Mouse (Mus musculus) midbrain, embryonic 16.5 days (tissue): ENCODE measurements around the gene Eci1. TPM values are rescaled to one million over a fixed set of nuclear protein-coding genes. Genes with fewer than 3 reads are reported as not detected.
A peak's percentile ranks its signal among the peaks of the same experiment; 100 is the strongest.
"Not testable (repeated sequence)": the region's sequence is repeated elsewhere in the genome, so short reads cannot be mapped to it uniquely, and the experiment has no call there.

Experiments
- ATAC-seq: fragments of 200-750 bp; cut with Nextera tagmentation; 2 replicates; pipeline ENCODE4 v1.8.0; 2017; ENCODE audit warnings: moderate TSS enrichment
- H3K27ac ChIP-seq: fragments of 300-500 bp; sonication (generic); 2 replicates; pipeline ENCODE4 v1.5.1; 2014; ENCODE audit warnings: mild to moderate bottlenecking, low read length, mixed read lengths
- H3K27me3 ChIP-seq: fragments of 300-500 bp; sonication (generic); 2 replicates; pipeline ENCODE4 v1.6.1; 2014; ENCODE audit warnings: low read depth, low read length, mixed read lengths; ENCODE audit not compliant: control insufficient read depth, insufficient read depth
- H3K36me3 ChIP-seq: fragments of 300-500 bp; sonication (generic); 2 replicates; pipeline ENCODE4 v1.6.1; 2014; ENCODE audit warnings: mild to moderate bottlenecking, low read length, moderate library complexity, mixed read lengths; ENCODE audit not compliant: control insufficient read depth, insufficient read depth
- H3K4me1 ChIP-seq: fragments of 300-500 bp; sonication (generic); 2 replicates; pipeline ENCODE4 v1.6.1; 2014; ENCODE audit warnings: mild to moderate bottlenecking, low read length, mixed read lengths; ENCODE audit not compliant: control insufficient read depth, insufficient read depth
- H3K4me2 ChIP-seq: fragments of 300-500 bp; sonication (generic); 2 replicates; pipeline ENCODE4 v1.6.1; 2014; ENCODE audit warnings: mild to moderate bottlenecking, low read length, mixed read lengths
- H3K4me3 ChIP-seq: fragments of 300-500 bp; sonication (generic); 2 replicates; pipeline ENCODE4 v1.5.1; 2014; ENCODE audit warnings: low read depth, mild to moderate bottlenecking, low read length, moderate library complexity, mixed read lengths
- H3K9ac ChIP-seq: fragments of 300-500 bp; sonication (generic); 2 replicates; pipeline ENCODE4 v1.6.1; 2014; ENCODE audit warnings: low read depth, low read length, mixed read lengths
- H3K9me3 ChIP-seq: fragments of 300-500 bp; sonication (generic); replicated peaks from 2 replicates; pipeline ENCODE4 v1.6.1; 2014; ENCODE audit warnings: mild to moderate bottlenecking, low read length, mixed read lengths; ENCODE audit not compliant: control insufficient read depth, poor library complexity, severe bottlenecking
- WGBS: fragments of 180-500 bp; shearing (Covaris S2); extraction: QIAGEN DNeasy Blood & Tissue Kit; methylation state at CpG from one replicate; pipeline ENCODE4 v1.1.7; 2014; 5-methylcytosine and 5-hydroxymethylcytosine counted together
- polyA plus RNA-seq: library from polyadenylated mRNA; unstranded; fragments of >200 nt; fragmentation: Nextera tagmentation; extraction: Ambion mirVana; gene quantifications from 2 replicates; pipeline ENCODE4 v1.2.1, GENCODE M21; 2015

Eci1 gene
- polyA plus RNA-seq, 1 experiment from 2014 or later, result 34.2 TPM

- no peak for ATAC-seq
- 91% methylated on average over 12 of the region's 12 CpGs for WGBS
- Histone ChIP-seq H3K9ac (no peak overlapping the region), H3K27ac (no peak overlapping the region), H3K4me2 (no peak overlapping the region), H3K27me3 (no peaks in the 10 kb centered on the region), H3K9me3 (no peaks in the 10 kb centered on the region), H3K4me1 (no peaks in the 10 kb centered on the region), H3K4me3 (no peak overlapping the region), H3K36me3 (peaks cover 49% of the 10 kb centered on the region)
Measured at GRCm38 (mm10) chr17:24407116-24407803, 19.2 kb upstream of the Eci1 start.

- no peaks in the 10 kb centered on the region for H3K27me3 ChIP-seq
- WGBS, result 36% methylated on average over 22 of the region's 22 CpGs
- peaks cover 19% of the 10 kb centered on the region for H3K4me1 ChIP-seq
- no peaks in the 10 kb centered on the region for H3K9me3 ChIP-seq
- H3K36me3 ChIP-seq, result peaks cover 20% of the 10 kb centered on the region
- peak overlapping the region; percentile 80 for H3K4me3 ChIP-seq
- peak overlapping the region; percentile 68 for H3K9ac ChIP-seq
- peak; percentile 66 for ATAC-seq
- peak overlapping the region; percentile 87 for H3K27ac ChIP-seq
- peak overlapping the region; percentile 92 for H3K4me2 ChIP-seq
Measured at GRCm38 (mm10) chr17:24413557-24414211, 12.8 kb upstream of the Eci1 start.

GRCm38 (mm10) chr17:24414230-24414976 lies 12.0 kb upstream of the Eci1 start, which contains the start of gene Rnps1:
Gene Rnps1 (plus strand): TSS chr17:24414565.
- Histone ChIP-seq H3K4me3 (peak within 1 kb of the TSS; percentile 80), H3K4me1 (peaks cover 19% of the 10 kb centered on the region), H3K36me3 (peaks cover 13% of the 10 kb centered on the region), H3K4me2 (peak within 1 kb of the TSS; percentile 92), H3K9ac (peak within 1 kb of the TSS; percentile 85), H3K27ac (peak within 1 kb of the TSS; percentile 87), H3K27me3 (no peaks in the 10 kb centered on the region), H3K9me3 (no peaks in the 10 kb centered on the region)
- peak; percentile 96 for ATAC-seq
- WGBS, result under 1% methylated on average over 61 of the region's 64 CpGs

- Histone ChIP-seq H3K27me3 (no peaks in the 10 kb centered on the region), H3K4me2 (peak overlapping the region; percentile 81), H3K9me3 (no peaks in the 10 kb centered on the region), H3K27ac (peak overlapping the region; percentile 87), H3K36me3 (peaks cover 9% of the 10 kb centered on the region), H3K4me1 (peaks cover 19% of the 10 kb centered on the region), H3K9ac (peak overlapping the region; percentile 85), H3K4me3 (peak overlapping the region; percentile 80)
- peak; percentile 1; the same call in 1 of the 2 replicates for ATAC-seq
- WGBS, result under 1% methylated on average over 21 of the region's 21 CpGs
Measured at GRCm38 (mm10) chr17:24415011-24415410, 11.4 kb upstream of the Eci1 start.

GRCm38 (mm10) chr17:24416051-24416652 lies 10.3 kb upstream of the Eci1 start:
- ATAC-seq, result no peak
- peaks cover 12% of the 10 kb centered on the region for H3K36me3 ChIP-seq
- peak overlapping the region; percentile 80; the same call in 1 of the 2 replicates for H3K4me3 ChIP-seq

GRCm38 (mm10) chr17:24423114-24423513 lies 3.3 kb upstream of the Eci1 start:
- Histone ChIP-seq H3K4me1 (peaks cover 11% of the 10 kb centered on the region; the same call in 1 of the 2 replicates), H3K27me3 (no peaks in the 10 kb centered on the region), H3K4me2 (no peak overlapping the region), H3K9me3 (no peaks in the 10 kb centered on the region), H3K4me3 (no peak overlapping the region), H3K27ac (no peak overlapping the region), H3K9ac (no peak overlapping the region), H3K36me3 (peaks cover 37% of the 10 kb centered on the region)
- 92% methylated on average over 4 of the region's 4 CpGs for WGBS
- ATAC-seq, result no peak

More at GRCm38 (mm10) chr17:24416051-24416652, 10.3 kb upstream of the Eci1 start:
- peak overlapping the region; percentile 81 for H3K4me2 ChIP-seq
- H3K27me3 ChIP-seq, result no peaks in the 10 kb centered on the region
- no peak overlapping the region for H3K27ac ChIP-seq
- 93% methylated on average over 3 of the region's 3 CpGs for WGBS
- no peak overlapping the region; the same call in 1 of the 2 replicates for H3K9ac ChIP-seq
- no peaks in the 10 kb centered on the region for H3K9me3 ChIP-seq
- H3K4me1 ChIP-seq, result peaks cover 19% of the 10 kb centered on the region

GRCm38 (mm10) chr17:24424489-24424888 lies 2.0 kb upstream of the Eci1 start:
- 93% methylated on average over 5 of the region's 5 CpGs for WGBS
- Histone ChIP-seq H3K9ac (no peak overlapping the region), H3K9me3 (no peaks in the 10 kb centered on the region), H3K4me2 (no peak overlapping the region), H3K27ac (no peak overlapping the region), H3K27me3 (no peaks in the 10 kb centered on the region), H3K36me3 (peaks cover 37% of the 10 kb centered on the region), H3K4me1 (peaks cover 11% of the 10 kb centered on the region; the same call in 1 of the 2 replicates), H3K4me3 (no peak overlapping the region)
- ATAC-seq, result no peak

- not testable (repeated sequence) for H3K4me2 ChIP-seq, H3K4me3 ChIP-seq, ATAC-seq, H3K27ac ChIP-seq, H3K27me3 ChIP-seq, H3K9me3 ChIP-seq, H3K9ac ChIP-seq
- Histone ChIP-seq H3K36me3 (peaks cover 33% of the 10 kb centered on the region), H3K4me1 (peaks cover 11% of the 10 kb centered on the region; the same call in 1 of the 2 replicates)
- 93% methylated on average over 4 of the region's 8 CpGs for WGBS
Measured at GRCm38 (mm10) chr17:24425326-24425725, 1.1 kb upstream of the Eci1 start.
